Mouse (Mus musculus) lung, postnatal 25 days (tissue): ENCODE data around the gene Hapln3.

ENCODE experiments used
- DNase-seq: peaks from one replicate; pipeline ENCODE4 v3.0.0; 2022; ENCODE audit warnings: low spot score

Hapln3 gene

GRCm38 (mm10) chr7:79130843-79131444 lies at the start of gene Hapln3:
Gene Hapln3, minus strand, starts transcription at chr7:79131018.
- no peak for DNase-seq

DNA sequence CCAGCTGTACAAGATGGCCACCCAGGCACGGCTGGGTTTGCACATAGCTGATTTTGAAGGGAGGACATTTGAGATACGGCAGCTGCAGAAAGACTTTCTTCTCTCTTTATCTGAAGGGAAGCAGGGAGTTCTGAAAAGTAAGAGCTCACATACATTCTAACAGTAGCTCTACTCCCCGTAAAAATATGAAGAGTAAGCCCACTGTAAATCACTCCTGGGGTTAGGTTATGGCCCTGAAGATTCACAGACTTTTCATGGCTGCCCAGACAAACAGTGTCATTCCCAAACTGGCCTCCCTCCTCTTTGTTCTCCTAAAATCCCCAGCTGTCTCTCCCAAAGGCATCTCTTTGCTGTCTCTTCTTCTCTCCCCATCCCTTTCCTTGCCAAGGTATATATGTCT lies 43.0 kb upstream of the Hapln3 start:
- no peak for DNase-seq

- DNase-seq = no peak
Observed at GRCm38 (mm10) chr7:79171782-79172181, 41.0 kb upstream of the Hapln3 start.

DNA sequence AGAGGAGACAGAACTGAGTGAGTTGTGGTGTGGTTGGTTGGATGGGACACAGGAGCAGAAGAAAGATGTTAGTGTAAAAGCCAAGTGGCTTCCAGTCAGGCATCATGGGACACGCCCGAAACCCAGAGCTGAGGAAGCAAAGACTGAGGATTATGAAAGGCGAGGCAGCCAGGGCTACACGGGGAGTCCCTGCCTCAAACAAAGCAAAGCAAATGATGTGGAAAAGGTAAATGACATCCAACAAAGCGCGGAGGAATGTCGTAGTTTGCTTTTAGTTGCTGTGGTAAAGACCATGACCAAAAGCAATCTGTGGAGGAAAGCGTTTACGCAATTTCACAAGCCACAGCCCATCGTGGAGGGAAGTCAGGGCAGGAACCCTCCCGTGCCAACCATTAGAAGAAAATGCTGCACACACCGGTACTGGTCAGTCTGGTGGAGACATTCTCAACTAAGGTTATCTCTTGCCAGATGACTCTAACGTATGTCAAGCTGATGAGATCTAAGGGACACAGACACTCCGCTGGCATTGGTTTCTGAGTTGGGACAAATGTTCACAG lies 36.3 kb upstream of the Hapln3 start:
- no peak for DNase-seq

DNA sequence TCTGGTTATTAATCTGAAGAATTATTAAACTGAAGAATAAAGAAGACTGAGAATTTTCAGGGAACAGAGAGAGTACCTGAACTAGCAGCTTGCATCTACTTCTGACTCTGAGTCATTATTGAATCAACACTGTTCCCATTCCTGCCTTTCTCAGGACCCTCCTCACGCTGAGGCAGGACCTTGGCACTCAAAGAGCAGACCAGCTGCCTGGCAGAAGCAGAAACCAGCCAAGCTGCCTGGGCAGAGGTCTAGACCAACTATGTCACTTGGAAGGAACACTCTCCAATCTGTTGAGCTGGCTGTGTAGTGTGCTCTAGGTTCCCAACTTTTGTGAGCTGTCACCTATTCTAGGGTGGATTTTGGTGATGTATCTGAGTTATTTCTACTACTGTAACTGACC lies 28.6 kb upstream of the Hapln3 start:
- no peak for DNase-seq

- DNase-seq = peak; percentile 18
Observed at GRCm38 (mm10) chr7:79149522-79149921, 18.7 kb upstream of the Hapln3 start.

DNA sequence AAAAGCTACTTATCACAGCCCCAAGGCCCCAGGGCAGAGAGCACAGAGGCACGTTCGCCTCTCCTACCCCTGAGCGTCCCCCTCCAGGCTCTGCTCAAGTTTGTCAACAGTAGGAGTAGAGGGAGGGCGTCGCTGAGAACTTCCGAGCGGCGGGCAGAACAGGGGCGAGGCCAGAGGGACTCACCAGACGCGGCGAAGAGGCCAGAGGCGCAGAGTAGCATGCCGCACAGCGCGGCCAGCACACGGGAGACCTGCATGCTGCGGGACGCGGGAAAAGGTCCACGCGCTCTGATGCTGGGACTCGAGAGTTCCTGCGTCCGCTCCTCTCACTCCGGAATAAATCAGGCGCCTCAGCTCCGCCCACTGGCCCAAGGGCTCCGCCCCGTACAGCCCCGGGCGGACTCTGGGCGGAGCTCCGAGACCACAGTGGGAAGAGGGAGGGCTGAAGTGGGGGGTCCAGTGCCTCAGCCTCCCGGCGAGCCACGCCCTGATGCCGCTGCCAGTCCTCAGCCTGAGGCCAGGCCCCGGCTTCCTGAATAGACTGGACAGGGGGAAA lies 18.0 kb upstream of the Hapln3 start, which contains the start of gene Mfge8:
TSS of gene Mfge8 (minus strand) at position 350 of the 556 bp plus-strand sequence.
- DNase-seq = peak; percentile 93

DNA sequence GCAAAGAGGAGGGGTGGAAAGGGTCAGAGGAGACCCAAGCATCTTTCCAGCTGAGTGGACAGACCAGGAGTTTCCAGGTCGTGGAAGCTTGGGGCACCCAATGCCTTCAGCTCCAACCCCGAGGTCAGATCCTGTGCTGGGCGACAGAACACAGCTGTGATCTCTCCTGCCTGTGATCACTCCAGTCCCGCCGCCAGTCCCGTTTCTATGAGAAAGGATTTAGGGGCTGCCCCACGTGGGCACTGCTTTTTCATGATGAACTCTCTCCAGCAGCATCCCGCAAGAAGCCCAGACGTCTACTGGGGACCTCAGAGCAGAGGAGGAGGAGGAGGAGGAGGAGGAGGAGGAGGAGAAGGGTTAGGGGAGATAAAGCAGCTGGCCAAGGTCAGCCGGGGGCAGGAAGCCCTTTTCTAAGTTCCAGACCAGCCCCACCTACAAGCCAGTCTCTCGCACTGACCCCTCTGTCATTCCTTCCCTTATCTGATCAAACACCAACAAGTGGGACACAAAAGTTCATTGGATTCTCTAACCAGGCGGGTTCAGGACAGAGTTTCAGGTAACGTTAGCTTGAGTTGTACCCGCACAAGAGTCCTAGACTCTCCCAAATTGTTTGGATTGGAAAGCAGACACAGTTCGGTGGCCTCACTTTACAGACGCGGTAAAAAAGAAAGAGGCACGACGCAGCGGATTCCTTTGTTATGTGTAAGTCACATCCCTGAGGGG lies 17.3 kb upstream of the Hapln3 start:
- peak; percentile 48 for DNase-seq

DNA sequence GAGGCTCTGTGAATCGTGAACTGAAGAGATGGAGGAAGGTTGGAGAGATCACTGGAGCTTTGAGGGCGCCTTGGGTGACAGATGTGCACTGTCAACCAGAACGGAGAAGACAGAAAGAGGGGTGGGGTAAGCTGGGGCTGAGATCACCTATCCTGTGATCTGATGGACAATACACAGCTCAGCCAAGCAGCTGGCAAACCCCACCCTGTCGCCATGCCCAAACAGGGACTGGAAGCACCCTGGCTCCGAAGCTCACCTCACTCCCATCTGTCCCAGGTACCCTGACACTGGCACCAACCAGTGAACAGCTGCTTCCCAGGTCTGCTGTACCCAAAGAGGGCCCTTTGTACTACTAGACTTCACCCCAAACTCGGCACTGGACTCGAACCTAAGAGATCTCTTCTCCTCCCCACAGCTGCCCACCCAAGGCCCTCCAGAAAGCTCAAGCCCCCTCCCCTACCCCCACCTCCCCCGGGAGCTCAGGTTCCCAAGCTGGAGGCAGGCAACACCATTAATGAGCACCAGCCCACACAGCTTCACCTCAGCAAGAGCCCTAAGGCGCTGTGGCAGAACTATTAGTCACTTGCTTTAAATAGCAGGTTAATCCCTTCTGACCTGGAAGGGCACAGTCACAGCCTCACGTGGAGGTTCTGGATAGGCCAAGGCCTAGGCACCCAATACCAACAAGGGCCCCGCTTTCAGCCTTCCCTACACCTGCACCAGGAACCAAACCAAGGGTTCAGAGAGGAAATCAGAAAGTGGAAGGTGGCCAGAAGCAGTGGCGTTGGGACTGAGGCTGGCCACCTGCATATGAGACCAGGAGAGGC lies 16.4 kb upstream of the Hapln3 start:
- no peak for DNase-seq

- peak; percentile 76 for DNase-seq
Observed at GRCm38 (mm10) chr7:79140897-79141296, 10.1 kb upstream of the Hapln3 start.

- DNase-seq = no peak
Observed at GRCm38 (mm10) chr7:79139891-79140591, 9.2 kb upstream of the Hapln3 start.

DNA sequence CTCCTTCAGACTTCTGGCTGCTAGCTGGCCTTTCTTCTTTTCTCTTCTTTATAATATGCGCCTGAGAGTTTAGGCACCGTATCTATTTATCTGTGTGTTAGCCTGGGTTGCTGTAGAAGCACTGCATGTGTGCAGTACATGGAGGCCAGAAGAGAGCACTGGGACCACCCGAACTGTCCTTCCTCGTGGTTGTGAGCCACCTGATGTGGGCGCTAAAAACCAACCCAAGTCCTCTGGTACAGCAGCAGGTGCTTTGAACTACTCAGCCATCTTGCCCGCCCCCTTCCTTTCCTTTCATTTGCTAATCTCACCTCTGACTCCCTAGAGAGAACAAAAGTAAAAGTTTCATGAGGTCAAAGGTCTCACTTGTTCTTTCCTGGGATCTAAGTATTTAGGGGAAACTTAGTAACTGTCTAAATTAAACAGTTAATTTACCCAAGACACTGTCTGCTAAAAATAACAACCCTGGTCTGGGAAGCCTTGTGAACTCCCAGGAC lies 8.6 kb upstream of the Hapln3 start:
- DNase-seq = no peak

DNA sequence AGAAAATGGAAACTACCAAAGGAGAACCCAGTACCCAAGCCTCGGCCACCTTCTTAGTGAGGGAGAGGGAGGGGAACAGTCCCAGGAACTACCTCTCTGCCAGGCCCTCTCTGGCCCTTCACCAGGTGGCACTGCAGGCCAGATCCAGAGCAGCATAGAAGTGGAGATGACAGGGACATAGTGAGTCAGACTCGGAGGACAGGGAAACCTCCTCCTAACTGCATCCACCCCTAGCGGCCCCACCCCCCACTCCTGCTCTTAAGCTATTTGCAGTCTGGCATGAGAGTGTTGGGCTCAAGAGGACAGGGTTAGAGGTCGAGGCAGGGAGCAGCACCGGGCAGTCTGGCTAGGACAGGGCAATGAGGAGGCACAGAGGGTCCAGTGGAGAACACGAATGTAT lies 2.6 kb upstream of the Hapln3 start:
- DNase-seq = no peak

GRCm38 (mm10) chr7:79130385-79130784 lies 433 bp downstream of the Hapln3 start:
- no peak for DNase-seq

- DNase-seq = no peak
Observed at GRCm38 (mm10) chr7:79129883-79130282, 935 bp downstream of the Hapln3 start.

DNA sequence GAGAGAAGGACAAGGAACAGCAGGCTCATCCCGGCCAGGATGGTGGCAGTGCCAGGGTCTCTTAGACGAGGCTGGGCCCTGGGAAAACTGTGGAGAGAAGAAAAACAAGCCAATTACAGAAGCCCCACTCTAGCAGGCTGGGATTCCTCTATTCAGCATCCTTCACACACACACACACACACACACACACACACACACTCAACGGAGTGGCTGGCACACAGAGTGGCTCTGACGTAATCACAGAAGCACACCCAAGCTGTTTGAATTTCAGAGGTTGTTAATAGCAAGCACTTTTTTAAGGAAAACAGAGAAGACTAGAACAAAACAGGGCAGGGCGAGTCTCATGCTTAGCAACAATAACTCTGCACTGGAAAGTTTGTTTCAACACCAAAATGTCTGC lies 7.4 kb downstream of the Hapln3 start:
- DNase-seq = no peak

DNA sequence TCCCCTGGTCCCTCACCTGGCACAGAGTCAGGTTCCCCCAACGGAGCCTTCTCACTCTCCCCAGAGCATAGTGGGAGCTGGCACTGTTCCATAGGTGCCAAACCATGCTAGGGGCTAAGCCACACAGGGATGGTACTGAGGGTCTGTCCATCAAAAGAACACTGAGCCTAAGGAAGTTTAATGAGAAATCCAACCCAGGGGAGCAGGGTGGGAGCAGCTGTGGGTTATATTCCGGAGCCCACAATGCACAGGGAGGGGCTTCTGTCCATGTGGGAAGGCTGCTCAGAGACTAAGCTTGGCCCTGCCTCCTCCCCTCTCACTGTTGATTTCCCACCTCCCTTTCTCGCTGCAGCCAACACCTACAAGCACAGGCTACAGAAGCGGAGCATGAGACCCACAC lies 17.0 kb downstream of the Hapln3 start:
- no peak for DNase-seq

GRCm38 (mm10) chr7:79096492-79096891 lies 34.3 kb downstream of the Hapln3 start:
- DNase-seq = no peak

- DNase-seq = no peak
Observed at GRCm38 (mm10) chr7:79089111-79089510, 41.7 kb downstream of the Hapln3 start.

DNA sequence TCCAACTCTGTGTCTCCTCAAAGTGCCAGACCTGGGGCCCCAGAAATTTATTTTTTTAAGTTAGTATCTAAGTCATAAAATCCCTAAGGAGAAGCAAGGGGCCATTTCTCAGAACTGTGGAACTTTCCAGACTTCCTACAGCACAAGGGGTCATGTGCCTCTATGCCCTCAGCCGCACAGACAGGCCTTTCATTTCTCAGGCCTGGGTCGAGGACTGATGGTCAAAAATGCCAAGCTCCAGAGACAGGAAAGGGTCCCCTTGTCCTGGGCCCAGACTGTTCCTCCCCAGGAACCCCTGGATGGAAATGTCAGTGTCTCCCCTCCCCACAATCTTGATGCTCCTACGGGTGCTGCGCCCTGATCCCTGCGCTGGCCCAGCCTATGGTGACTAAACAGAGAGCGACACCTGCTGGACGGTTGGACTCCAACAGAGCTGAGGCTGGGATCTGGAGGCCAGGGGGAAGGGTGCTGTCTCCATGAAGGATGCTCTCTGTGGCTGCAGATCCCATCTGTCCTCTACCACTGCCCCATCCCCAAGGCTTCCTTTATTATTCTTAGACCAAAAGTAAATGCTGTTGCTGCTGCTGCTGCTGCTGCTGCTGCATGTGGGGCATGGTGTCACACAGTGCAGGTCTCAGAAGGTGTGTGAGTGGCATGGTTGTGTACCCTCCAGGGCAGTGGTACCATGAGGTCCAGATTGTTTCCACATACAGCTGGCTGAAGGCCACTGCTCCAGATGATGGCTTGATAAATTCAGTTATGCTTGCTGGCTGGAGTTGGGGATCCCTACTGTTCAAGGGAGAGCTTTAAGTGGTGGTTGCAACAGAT lies 50.0 kb downstream of the Hapln3 start:
- peak; percentile 33 for DNase-seq

- no peak for DNase-seq
Observed at GRCm38 (mm10) chr7:79079212-79079611, 51.6 kb downstream of the Hapln3 start.
